Mouse (Mus musculus): Measurements from ENCODE around the gene Igflr1.

DNA sequence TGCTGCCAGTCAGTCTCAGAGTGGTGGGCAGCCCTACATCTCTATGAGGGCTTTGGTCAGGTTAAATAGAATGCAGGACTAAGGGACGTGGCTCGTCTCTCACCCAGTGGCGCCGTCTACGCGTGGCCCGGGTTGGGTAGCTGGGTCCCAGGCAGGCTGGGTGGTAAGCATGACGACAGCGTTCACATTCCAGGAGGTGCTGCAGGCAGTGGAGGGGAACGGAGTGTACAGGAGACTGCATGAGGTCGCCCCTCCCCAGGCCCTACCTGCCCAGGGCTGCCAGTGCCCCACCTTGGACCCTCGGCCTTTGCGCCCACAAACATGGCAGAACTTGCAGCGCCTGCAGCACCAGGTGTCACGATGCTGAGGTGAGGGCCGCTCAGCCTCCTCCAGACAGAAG, 16.3 kb downstream of the Igflr1 start:
- TF ChIP-seq POLR2A (IDR thresholded peaks at IDR 0.05; ENCODE audit: extremely low read depth, insufficient read depth, low read length) (no peak), CTCF (IDR thresholded peaks at IDR 0.05; ENCODE audit: extremely low read depth, insufficient read depth, low read length) (no peak)
